Mouse (Mus musculus) thymus, postnatal 4 days (tissue): ENCODE results near the gene Hexb.

Source experiments
- DNase-seq: peaks from one replicate; pipeline ENCODE4 v3.0.0; 2021

Hexb gene

DNA sequence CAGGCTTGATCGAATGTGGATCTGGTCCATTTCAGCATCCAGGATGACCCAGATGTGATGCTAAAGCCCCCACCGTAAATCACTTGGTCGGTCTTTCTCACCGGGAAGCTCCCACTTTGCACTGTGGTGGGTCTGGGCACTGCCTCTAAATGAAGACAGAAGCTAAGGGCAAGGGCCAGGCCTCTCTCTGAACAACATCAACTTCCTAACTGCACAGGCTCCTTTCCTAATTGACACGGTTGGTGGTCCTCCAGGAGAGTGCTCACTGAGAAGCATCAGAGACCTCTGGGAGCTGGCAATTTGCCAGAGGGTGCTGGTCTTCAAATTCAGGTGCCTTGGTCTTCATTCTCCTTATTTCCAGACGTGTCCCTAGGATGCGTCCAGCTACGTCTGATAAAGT is 25.7 kb upstream of the Hexb start:
- no peak for DNase-seq

GRCm38 (mm10) chr13:97220022-97220421 is 21.9 kb upstream of the Hexb start:
- no peak for DNase-seq

GRCm38 (mm10) chr13:97216196-97216595 is 18.0 kb upstream of the Hexb start:
- DNase-seq, result no peak

- DNase-seq, result no peak
Measured at GRCm38 (mm10) chr13:97215563-97215962, 17.4 kb upstream of the Hexb start.

DNA sequence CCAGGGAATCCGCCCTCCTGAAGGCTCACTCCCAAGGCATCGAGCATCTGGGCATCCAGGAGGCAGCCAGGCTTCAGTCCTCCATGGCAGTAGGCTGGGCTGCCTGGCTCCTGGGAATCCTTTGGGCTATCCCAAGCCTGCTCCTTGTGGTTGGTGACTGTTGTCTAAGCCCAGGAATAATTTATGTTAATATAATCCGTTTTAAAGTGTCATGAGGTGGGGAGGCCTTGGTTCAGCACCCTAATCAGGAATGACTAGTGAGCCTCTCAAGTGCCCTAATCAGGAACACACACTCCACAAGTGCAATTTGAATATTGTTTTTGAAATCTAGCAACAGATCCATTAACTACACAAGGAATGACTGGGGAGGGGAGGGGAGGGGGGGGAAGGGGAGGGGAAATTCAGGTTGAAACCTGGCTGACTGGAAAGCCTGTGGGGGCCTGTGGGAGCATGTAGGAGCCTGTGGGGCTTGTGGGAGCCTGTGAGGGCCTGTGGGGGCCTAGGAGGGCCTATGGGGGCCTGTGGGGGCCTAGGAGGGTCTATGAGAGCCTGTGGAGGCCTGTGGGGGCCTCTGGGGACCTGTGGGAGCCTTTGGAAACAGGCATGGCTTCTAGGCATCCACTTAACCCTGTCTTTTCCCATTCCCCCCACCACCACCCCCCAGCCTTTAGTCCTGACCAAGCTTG is 16.6 kb upstream of the Hexb start:
- no peak for DNase-seq

DNA sequence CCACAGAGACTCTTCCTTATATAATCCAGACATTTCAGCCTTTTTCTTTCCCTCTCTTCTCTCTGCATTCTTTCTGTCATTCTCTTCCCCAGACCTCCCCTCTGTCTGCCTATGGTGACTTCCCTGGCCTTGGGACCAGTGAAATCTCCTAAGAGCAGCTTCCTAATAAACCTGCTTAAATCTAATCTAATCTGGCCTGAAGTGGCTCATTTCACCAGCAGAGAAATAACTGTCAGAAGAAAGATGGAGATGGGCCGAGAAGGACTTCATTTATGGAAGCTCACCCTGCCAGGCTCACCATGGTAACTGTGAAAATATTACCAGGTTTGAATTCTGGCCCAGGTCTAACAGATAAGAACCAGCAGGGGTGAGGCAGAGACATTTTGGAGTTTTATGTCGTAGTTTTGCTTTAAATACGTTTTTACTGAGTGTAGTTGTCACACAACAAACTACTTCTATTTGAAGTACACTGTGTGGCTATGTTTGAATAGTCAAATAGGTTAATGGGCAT is 10.4 kb upstream of the Hexb start:
- DNase-seq, result no peak

GRCm38 (mm10) chr13:97208112-97208478 is 9.9 kb upstream of the Hexb start:
- peak; percentile 80 for DNase-seq

DNA sequence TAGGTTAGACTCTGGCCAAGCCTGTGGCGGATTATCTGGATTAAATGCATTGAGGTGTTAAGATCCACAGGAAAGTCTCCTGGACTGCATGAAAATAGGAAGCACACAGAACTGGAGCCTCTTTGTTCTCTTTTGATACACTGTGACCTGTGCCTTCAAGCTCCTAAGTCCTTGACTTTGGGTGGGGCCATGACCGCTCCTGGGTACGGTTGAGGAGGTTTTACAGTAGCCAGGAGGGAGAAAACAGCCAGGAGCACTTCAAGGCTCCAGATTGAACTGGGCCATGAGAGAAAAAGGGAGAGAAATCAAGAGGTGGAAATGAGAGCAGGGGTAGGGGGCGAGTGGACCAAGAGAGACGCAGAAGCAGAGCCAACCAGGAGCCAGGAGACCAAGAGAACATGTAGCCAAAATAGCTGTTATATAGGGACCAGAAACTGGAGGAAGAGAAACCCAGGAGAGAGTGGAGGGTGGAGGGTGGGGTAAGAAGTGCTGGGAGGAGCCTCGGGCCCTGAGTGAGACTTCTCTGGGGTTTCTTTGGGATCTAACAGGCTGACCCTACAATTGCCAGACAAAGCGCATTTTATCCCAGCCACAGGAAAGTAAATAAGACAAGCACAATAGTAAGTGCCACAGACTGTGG is 9.4 kb upstream of the Hexb start:
- DNase-seq, result no peak

DNA sequence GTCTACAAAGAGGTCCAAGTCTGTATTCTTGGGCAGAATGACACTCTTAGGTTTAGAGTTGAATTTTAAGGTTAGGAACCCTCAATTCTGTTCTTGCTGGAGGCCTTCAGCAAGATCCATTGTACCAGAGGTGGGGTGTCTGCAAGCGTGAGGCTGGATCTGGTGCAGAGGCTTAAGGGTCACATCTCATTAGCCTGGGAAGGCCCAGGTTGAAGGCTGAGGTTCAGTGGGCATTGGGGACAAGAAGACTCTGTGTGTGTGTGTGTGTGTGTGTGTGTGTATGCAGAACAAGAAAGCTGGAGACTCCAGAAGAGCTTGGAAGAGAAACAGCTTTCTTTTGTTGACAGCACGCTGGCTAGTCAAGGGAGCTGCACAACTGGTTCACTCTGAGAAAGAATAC is 7.9 kb upstream of the Hexb start:
- no peak for DNase-seq

GRCm38 (mm10) chr13:97205052-97205701 is 7.0 kb upstream of the Hexb start:
- peak; percentile 91 for DNase-seq

- DNase-seq, result no peak
Measured at GRCm38 (mm10) chr13:97201896-97202295, 3.7 kb upstream of the Hexb start.

GRCm38 (mm10) chr13:97201076-97201475 is 2.9 kb upstream of the Hexb start:
- DNase-seq, result no peak

DNA sequence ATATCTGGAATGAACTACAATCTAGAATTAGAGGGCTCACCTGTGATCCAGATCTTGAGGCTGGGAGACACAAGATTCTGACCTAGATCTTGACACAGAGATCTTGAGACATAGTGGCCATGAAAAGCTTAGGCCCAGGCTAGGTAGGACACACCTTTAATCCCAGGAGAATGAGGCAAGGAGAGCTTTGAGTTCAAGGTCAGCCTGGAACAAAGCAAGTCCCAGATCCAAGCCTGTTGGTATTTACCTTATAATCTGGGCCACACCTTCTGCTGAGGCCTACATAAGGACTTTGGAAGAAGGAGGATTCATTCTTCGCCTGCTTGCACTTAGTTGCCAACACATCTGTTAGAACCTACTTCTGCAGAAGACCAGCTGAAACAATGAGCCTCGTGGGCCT is 966 bp upstream of the Hexb start:
- no peak for DNase-seq

- DNase-seq, result no peak
Measured at GRCm38 (mm10) chr13:97196925-97197218, 1.3 kb downstream of the Hexb start.

- DNase-seq, result no peak
Measured at GRCm38 (mm10) chr13:97196186-97196924, 1.8 kb downstream of the Hexb start.

DNA sequence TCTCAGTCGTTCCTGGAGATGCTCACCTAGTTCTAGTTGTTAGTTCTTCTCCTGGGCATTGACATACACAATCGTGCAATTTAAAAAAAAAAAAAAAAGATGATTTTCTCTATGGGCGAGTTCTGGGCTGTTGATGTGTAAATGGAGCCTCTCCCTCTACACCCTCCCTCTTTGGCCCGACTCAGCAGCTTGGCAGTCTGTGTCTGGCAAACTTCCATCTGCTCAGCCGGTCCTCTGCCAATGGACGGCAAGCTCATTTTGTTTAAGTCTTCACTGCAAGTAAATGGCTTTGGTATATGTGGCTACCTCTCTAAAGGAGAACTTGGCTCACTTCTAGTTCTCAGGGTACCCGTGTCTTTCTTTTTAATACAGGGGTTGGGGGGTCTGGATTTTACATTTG is 4.7 kb downstream of the Hexb start:
- no peak for DNase-seq

DNA sequence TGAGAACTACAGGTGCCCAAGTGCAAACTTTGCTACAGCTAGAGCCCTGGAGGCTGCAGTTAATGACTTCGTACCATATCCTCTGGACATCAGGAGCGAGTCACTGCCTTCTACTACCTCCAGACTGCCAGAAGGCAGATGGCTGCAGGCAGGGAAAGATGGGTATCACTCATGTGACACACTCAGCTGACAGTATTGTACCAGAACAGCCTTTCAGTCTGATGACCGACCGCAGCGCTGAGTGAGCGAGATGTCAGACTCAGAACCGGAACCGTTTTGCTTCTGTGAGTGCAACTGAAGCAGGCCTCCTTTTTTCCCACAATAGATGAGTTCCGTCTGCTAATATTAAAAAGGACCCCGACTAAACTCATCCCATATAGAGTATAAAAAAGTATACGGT is 5.5 kb downstream of the Hexb start:
- no peak for DNase-seq

- DNase-seq, result no peak
Measured at GRCm38 (mm10) chr13:97187693-97188092, 10.5 kb downstream of the Hexb start.

GRCm38 (mm10) chr13:97186346-97186745 is 11.8 kb downstream of the Hexb start:
- DNase-seq, result no peak

DNA sequence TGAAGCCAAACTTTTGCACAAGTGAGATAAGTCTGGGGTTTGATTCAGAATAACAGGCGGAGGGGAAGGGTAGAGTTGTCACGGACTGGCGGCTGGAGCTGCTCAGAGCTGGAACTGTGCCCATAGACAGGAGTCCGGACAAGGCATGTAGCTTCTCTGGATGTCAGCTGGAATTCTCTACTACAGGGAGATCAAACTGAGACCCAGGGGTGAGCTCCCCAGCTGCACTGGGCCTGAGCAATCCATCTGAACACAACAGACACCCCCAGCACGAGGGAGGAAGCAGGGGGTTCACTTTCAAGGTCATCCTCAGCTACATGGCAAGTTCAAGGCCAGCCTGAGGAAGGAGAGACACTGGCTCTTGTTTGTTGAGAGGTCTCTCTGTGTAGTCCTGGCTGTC is 13.5 kb downstream of the Hexb start:
- no peak for DNase-seq

- no peak for DNase-seq
Measured at GRCm38 (mm10) chr13:97184168-97184567, 14.0 kb downstream of the Hexb start.

- no peak for DNase-seq
Measured at GRCm38 (mm10) chr13:97182821-97183220, 15.3 kb downstream of the Hexb start.

- no peak for DNase-seq
Measured at GRCm38 (mm10) chr13:97180113-97180828, 17.9 kb downstream of the Hexb start.
